28 mouse cellular contexts compared by ENCODE assay signal in genomic region chr5:25886708-25887107, GRCm38 (mm10). TPM values are rescaled to one million over a fixed set of nuclear protein-coding genes. Genes with fewer than 3 reads are reported as not detected.
"Had no signal": no experiment of that assay in that cellular context is flagged by ENCODE, and none has a peak within 500 bp of the region (broad histone marks: within the 10 kb centered on the region; RNA-seq: fewer than 3 reads in every experiment).

No protein-coding gene starts in this region.

- H3K9ac ChIP-seq: intestine, embryonic 15.5 days; kidney, embryonic 15.5 days; liver, embryonic 13.5 days; lung, embryonic 14.5 days; stomach, embryonic 15.5 days had no signal

- H3K27ac ChIP-seq: intestine, embryonic 15.5 days; kidney, embryonic 15.5 days; liver, embryonic 13.5 days; macrophage; stomach, embryonic 15.5 days had no signal

- H3K9me3 ChIP-seq: intestine, embryonic 15.5 days; kidney, embryonic 15.5 days; stomach, embryonic 15.5 days had no signal

- H3K36me3 ChIP-seq: intestine, embryonic 15.5 days; kidney, embryonic 15.5 days; liver, embryonic 13.5 days; stomach, embryonic 15.5 days had no signal

- H3K27me3 ChIP-seq: intestine, embryonic 15.5 days; kidney, embryonic 15.5 days; liver, embryonic 13.5 days; megakaryocyte, embryonic 14.5 days; stomach, embryonic 15.5 days had no signal

- H3K4me1 ChIP-seq: intestine, embryonic 15.5 days; kidney, embryonic 15.5 days; liver, embryonic 13.5 days; megakaryocyte, embryonic 14.5 days; stomach, embryonic 15.5 days had no signal

- H3K4me2 ChIP-seq: intestine, embryonic 15.5 days; kidney, embryonic 15.5 days; liver, embryonic 13.5 days; lung, embryonic 14.5 days; midbrain, embryonic 11.5 days; stomach, embryonic 15.5 days had no signal

- DNase-seq: kidney, adult 11 months; kidney, adult 8-10 months; kidney, postnatal 10 days; kidney, postnatal 4 days; left cerebral cortex, postnatal 4 days; liver, embryonic 13.5 days; lung, embryonic 14.5 days; midbrain, embryonic 14.5 days; retina, postnatal 1 day; right cerebral cortex, postnatal 25 days; spleen, adult 18-20 months; thymus, postnatal 25 days had no signal

- ATAC-seq: intestine, embryonic 15.5 days; lung, postnatal 0 days had no signal

- H3K4me3 ChIP-seq: intestine, embryonic 15.5 days; kidney, embryonic 15.5 days; liver, embryonic 13.5 days; megakaryocyte, embryonic 14.5 days; stomach, embryonic 15.5 days had no signal

RNA-seq across cellular contexts. Expression of gene Gm21663, which starts 55.5 kb away (rescaled TPM):
- total RNA-seq: layer of hippocampus, adult 18-20 months; layer of hippocampus, postnatal 14 days; left cerebral cortex, adult 8-10 months; left cerebral cortex, postnatal 14 days; left cerebral cortex, postnatal 4 days; liver, adult 2 months; midbrain, postnatal 0 days had no signal
- polyA plus RNA-seq: intestine, embryonic 15.5 days; kidney, embryonic 15.5 days; limb, embryonic 14.5 days; liver, adult 2 months; liver, embryonic 13.5 days; liver, embryonic 16.5 days; lung, postnatal 0 days; macrophage; midbrain, embryonic 11.5 days; midbrain, embryonic 14.5 days; midbrain, postnatal 0 days; thymus, postnatal 0 days had no signal
